Mouse (Mus musculus): ENCODE data around the gene Sqstm1.

DNA sequence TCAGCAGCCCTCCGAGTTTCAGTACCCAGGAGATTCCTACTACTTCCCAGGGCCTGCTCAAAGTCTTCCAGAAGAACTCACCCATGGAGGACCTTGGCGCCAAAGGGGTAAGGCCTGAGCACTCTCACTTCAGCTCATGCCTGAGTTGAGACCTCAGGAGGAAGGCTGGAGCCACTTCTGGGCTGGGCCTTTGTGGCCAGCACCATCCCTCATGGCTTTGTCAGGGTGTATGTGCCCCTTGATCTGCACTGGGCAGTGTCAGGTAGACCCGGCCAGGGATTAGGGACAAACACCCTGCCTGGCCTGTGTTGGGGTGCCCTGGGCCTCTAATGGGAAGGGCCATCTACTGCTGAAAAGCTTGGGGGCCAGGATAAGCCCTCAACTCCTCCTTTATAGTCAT is 59.3 kb downstream of the Sqstm1 start:
- no peak for TF ChIP-seq CTCF (IDR thresholded peaks at IDR 0.05; ENCODE audit: low read depth, low read length)
- no peak for TF ChIP-seq POLR2A (IDR thresholded peaks at IDR 0.05; ENCODE audit: extremely low read depth, insufficient read depth, low read length)

Measured in liver, adult 2 months (tissue).